Mouse (Mus musculus): ENCODE measurements around the gene Mfsd4b2.
A peak's percentile ranks its signal among the peaks of the same experiment; 100 is the strongest.

The Mfsd4b2 gene

DNA sequence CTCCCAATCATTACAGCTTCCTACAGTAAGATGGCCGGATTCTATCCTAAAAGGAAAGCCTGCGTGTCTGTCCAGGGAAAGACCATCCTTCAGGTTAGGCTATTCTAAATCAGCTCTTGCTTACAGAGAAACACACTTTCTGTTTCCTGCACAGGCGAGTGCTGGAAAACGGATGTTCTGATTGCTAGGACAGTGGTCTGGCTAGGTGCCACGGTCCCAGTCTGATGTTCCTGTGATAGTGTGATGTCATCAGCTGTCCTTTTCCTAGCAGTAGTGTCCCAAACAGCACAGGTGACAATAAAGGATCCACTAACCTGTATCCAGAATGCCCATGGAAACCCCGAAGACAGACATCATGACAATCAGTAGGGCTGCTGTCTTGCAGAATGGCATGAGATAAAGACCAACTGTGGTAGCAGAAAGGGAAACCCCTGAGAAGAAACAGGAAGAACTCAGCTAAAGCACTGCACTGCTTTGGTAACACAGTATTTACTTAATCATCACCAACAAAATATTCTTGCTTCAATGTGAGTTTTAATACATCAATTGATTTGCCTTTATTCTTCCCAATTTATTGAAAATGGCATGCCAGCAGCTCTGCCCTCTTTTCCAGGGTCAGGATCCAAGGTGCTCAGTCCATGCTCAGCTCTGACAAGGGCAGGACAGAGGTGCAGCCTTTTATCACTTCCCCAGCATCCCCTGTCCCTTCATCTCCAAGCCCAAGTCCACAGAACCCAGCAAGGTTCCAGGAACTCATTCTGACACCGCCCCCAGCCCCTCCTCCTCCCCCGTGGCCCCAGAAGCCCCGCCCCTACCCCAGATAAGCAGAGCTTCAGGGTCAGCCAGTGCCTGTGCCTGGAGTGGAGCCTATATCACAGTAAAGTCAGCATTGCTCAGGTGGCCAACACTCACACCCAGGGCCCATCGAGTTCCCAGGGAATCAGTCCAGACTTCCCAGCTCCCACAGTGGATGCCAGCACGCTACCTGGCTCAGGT lies 32.7 kb downstream of the Mfsd4b2 start:
- DNase-seq, result peak; percentile 41 to 44

DNA sequence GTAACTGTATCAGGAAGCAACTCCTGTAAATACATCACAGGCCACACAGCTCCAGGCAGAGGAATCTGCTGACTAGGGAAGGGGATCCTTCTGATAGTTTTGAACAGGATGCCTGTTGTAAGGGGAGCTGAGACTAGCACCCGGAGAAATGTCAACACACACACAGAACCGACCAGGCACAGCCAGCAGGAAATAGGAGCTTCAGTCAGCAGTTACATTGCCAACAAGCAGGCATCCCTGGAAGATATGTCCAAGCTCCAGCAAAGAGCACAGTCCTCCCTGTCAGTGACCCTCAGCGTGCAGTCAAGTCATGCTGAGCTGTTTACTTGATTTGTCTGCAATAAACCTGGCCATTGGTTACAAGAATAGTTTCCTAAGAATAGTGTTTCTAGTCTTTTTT lies 38.1 kb downstream of the Mfsd4b2 start:
- DNase-seq, result peak; percentile 23 to 41
